Mouse (Mus musculus): Measurements from ENCODE around the gene Ercc6. TPM values are rescaled to one million over a fixed set of nuclear protein-coding genes. Genes with fewer than 3 reads are reported as not detected.

The Ercc6 gene
- polyA plus RNA-seq, 1 experiment = 2.0 TPM

DNA sequence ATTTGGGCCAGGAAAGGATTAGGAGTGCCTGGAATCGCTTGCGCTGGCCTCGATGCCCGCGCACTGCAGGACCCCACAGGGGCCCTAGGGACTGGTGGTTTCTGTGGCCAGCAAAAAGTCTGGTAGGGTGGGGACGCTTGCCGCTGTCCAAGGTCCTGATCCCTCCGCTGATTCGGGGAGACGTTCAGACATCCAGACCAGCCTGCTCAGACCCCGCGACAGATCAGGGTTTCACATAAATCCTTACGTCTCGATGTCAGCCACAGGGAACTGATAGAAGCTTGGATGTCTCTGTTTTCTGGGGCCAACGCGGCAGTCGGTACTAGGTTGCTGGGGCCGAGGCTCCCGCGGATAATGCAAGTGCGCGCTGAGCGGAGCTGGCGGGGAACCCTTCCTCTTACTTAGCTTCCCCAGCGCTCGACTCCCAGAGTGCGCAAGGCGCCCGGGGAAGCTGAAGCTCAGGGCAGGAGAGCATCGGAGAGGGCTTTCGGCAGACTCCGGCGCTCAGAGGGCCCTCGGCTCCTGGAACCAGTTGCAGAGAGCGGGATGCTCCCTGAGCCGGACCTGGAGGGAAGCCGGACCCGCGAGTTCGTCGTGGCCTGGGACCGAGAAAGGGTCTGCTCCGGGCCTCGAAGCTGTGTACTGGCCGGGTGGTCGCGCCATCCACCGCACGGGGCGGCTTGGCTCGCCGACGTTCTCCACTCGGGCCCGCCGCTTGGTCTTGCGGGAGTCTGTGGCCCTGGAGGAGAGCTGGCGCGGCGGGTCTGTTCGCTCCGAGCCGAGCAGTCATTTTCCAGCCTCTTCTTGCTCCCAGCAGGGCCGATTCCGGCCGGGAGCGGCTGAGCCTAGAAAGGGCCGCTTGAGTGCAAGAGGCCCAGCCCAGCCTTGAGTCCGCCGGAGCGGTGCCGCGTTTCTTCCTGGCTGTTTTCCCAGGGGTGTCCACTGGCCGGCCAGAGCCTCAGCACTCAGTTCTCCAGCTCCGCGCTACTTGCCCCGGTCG lies 84.2 kb downstream of the Ercc6 start:
- H3K27ac ChIP-seq (ENCODE audit: insufficient read depth, low read depth, low read length) = no peak overlapping the region
- peaks cover 42% of the 10 kb centered on the region for H3K27me3 ChIP-seq (ENCODE audit: control insufficient read depth, insufficient read depth, low read length)
- H3K4me3 ChIP-seq (ENCODE audit: low read depth, low read length) = 0 out of 2 replicates have a peak overlapping the region, but pooled peaks have one; percentile 2
- 0 out of 2 replicates have a peak, but pooled peaks have one; percentile 13 for TF ChIP-seq POLR2A (IDR thresholded peaks at IDR 0.05; ENCODE audit: low read depth, low read length)
- no peak for TF ChIP-seq CTCF (IDR thresholded peaks at IDR 0.05; ENCODE audit: extremely low read depth, insufficient read length, insufficient replicate concordance, low read depth, low read length)
- peaks cover 3% of the 10 kb centered on the region; the same call in 1 of the 2 replicates for H3K4me1 ChIP-seq (ENCODE audit: control insufficient read depth, insufficient read depth, insufficient read length, low read length)
- H3K36me3 ChIP-seq (ENCODE audit: control insufficient read depth, insufficient read depth, low read length) = no peaks in the 10 kb centered on the region
- 3% methylated on average over 78 of the region's 78 CpGs for WGBS

DNA sequence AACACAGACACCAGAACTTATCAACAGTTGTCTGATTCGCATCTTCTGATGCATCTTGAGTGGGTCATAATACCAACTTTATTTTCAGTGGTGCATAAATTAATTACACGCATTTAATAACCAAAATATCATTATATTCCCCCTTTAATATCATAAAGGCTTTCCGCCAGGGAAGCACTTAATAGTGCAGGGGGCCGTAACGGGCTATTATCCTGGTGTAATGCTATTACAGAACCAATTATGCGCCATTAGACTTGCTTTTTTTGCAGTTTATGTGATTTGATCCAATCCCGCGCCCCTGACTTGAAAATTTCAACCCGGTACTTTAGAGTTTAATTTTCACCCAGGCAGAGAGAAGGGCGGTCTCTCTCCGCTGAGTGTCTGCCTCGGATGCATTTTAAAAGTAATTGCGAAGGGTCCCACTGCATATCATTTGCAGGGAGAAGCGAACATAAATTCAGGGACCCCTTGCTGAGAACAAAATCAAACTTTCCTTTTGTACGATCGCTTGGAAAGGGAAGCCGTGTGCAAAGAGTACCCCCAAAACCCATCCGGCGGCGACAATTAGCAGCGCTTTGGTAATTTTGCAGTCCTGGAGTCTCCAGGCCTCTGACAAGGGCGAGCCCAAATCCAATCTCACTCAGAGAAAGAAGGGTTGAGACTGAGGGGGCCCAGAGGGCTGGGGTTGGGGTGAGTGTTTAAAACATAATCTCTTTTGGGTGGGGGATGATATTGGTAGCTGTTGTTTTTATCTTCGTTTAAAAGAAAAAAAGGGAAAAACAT lies 85.3 kb downstream of the Ercc6 start:
- H3K36me3 ChIP-seq (ENCODE audit: control insufficient read depth, insufficient read depth, low read length) = no peaks in the 10 kb centered on the region
- 14% methylated on average over 23 of the region's 23 CpGs for WGBS

DNA sequence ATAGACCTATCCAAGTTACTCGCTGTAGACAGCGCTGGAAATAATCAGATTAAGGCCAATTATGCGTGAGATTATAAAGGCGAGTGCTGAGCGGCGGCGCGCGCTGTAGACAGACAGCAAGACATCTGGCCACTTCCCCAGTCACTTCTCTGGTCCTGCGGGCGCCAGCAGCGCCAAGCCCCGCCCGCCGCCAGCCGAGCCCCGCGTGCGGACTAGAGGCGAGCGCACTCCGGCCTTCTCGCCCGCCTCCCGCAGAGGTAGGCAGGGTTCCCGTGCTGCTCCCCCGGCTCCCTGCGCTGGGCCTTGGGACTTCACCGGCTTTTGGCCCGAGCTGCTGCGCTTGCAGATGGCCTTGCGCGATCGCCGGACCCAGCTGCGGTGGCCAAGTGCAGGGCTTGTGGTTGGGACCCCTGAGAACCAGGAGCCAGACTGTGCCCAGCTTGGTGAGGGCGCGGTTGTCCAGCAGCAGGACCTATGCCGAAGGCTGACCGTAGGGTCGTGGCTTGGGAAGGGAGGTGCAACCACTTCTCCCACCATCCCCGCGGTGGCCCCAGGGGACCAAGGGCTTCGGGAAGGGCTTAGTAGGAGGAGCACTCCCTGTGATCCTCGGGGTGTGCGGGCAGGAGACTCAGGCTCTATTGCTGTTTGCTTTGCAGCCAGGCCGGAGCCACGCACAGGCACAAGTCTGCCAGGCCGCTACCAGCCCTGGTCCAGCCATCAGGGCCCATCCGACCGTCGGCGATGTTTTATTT lies 86.1 kb downstream of the Ercc6 start, which contains the start of gene Prrxl1:
Prrxl1 (plus strand) TSS at position 118 of the 752 bp plus-strand sequence.
- Histone ChIP-seq H3K4me1 (ENCODE audit: control insufficient read depth, insufficient read depth, insufficient read length, low read length) (peaks cover 3% of the 10 kb centered on the region; the same call in 1 of the 2 replicates), H3K36me3 (ENCODE audit: control insufficient read depth, insufficient read depth, low read length) (no peaks in the 10 kb centered on the region), H3K27ac (ENCODE audit: insufficient read depth, low read depth, low read length) (no peak within 1 kb of the TSS), H3K4me3 (ENCODE audit: low read depth, low read length) (no peak within 1 kb of the TSS), H3K27me3 (ENCODE audit: control insufficient read depth, insufficient read depth, low read length) (peaks cover 42% of the 10 kb centered on the region)
- TF ChIP-seq POLR2A (IDR thresholded peaks at IDR 0.05; ENCODE audit: low read depth, low read length) (no peak), CTCF (IDR thresholded peaks at IDR 0.05; ENCODE audit: extremely low read depth, insufficient read length, insufficient replicate concordance, low read depth, low read length) (no peak)
- WGBS = 2% methylated on average over 53 of the region's 53 CpGs

More for the DNA sequence above, 85.3 kb downstream of the Ercc6 start:
- Histone ChIP-seq H3K27me3 (ENCODE audit: control insufficient read depth, insufficient read depth, low read length) (peaks cover 42% of the 10 kb centered on the region), H3K27ac (ENCODE audit: insufficient read depth, low read depth, low read length) (no peak overlapping the region), H3K4me1 (ENCODE audit: control insufficient read depth, insufficient read depth, insufficient read length, low read length) (peaks cover 3% of the 10 kb centered on the region; the same call in 1 of the 2 replicates), H3K4me3 (ENCODE audit: low read depth, low read length) (no peak overlapping the region)
- TF ChIP-seq CTCF (IDR thresholded peaks at IDR 0.05; ENCODE audit: extremely low read depth, insufficient read length, insufficient replicate concordance, low read depth, low read length) (no peak), POLR2A (IDR thresholded peaks at IDR 0.05; ENCODE audit: low read depth, low read length) (no peak)

DNA sequence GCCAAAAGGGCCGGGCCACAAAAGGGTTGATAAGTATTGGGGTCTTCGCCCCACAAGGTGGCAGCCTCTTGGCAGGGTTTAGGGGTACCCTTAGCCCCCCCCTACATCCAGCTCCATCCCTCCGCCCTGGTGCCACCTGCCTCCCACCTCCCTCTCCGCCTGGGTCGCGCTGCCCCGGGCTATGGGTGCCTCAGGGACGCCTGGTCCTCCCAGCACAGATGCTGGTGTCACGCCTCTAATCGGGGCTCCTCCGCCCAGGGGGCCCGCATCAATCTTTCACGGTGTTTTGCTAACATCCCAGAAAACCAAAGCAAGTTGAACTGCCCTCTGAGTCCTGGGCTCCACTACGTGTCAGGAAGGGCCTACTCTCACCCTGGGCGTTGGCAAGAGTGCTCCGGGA lies 86.8 kb downstream of the Ercc6 start:
- Histone ChIP-seq H3K27ac (ENCODE audit: insufficient read depth, low read depth, low read length) (no peak overlapping the region), H3K4me3 (ENCODE audit: low read depth, low read length) (no peak overlapping the region), H3K36me3 (ENCODE audit: control insufficient read depth, insufficient read depth, low read length) (no peaks in the 10 kb centered on the region), H3K4me1 (ENCODE audit: control insufficient read depth, insufficient read depth, insufficient read length, low read length) (peaks cover 3% of the 10 kb centered on the region; the same call in 1 of the 2 replicates), H3K27me3 (ENCODE audit: control insufficient read depth, insufficient read depth, low read length) (peaks cover 42% of the 10 kb centered on the region)
- 8% methylated on average over 16 of the region's 16 CpGs for WGBS
- TF ChIP-seq CTCF (IDR thresholded peaks at IDR 0.05; ENCODE audit: extremely low read depth, insufficient read length, insufficient replicate concordance, low read depth, low read length) = no peak
- no peak for TF ChIP-seq POLR2A (IDR thresholded peaks at IDR 0.05; ENCODE audit: low read depth, low read length)

DNA sequence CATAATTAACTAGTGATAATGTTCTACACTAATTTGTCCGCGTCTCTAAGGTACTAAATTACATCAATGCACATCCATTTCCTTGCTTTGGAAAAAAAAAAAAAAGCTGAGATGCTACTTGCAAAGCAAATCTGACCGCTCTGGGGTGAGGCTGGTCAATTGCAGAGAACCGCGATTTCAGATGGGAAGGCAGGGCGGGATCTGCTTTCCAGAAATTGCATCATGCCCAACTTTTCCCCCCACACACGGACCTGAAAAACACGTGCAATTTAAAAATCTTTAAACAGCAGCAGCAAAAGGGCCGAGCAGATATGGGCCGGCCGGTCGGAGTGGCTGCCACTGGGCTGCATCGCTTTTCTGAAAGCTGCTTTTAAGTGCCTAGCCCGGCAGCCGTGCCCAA lies 92.2 kb downstream of the Ercc6 start:
- no peak for TF ChIP-seq POLR2A (IDR thresholded peaks at IDR 0.05; ENCODE audit: low read depth, low read length)
- no peak for TF ChIP-seq CTCF (IDR thresholded peaks at IDR 0.05; ENCODE audit: extremely low read depth, insufficient read length, insufficient replicate concordance, low read depth, low read length)
- Histone ChIP-seq H3K4me1 (ENCODE audit: control insufficient read depth, insufficient read depth, insufficient read length, low read length) (no peaks in the 10 kb centered on the region), H3K4me3 (ENCODE audit: low read depth, low read length) (no peak overlapping the region), H3K36me3 (ENCODE audit: control insufficient read depth, insufficient read depth, low read length) (no peaks in the 10 kb centered on the region), H3K27ac (ENCODE audit: insufficient read depth, low read depth, low read length) (no peak overlapping the region), H3K27me3 (ENCODE audit: control insufficient read depth, insufficient read depth, low read length) (peaks cover 5% of the 10 kb centered on the region)
- 51% methylated on average over 15 of the region's 15 CpGs for WGBS

DNA sequence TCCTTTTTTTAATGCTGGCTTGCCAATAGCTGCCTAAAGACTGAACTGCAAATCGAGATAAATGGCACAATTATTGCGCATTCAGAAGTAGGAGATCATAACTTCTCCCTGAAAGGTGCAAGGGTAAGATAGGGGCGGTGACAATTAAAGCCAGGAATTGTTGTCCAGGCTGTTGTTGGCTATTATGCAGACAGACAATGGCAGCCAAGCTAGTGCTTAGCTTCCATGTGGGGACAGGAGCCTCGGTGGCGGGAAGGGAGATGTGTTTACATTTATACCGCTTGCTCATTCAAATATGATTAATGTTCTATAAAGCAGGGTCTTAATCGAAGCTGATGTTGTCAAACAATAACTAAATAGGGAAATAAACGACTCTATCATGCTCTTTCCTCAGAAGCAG lies 93.0 kb downstream of the Ercc6 start:
- TF ChIP-seq POLR2A (IDR thresholded peaks at IDR 0.05; ENCODE audit: low read depth, low read length) (no peak), CTCF (IDR thresholded peaks at IDR 0.05; ENCODE audit: extremely low read depth, insufficient read length, insufficient replicate concordance, low read depth, low read length) (no peak)
- Histone ChIP-seq H3K36me3 (ENCODE audit: control insufficient read depth, insufficient read depth, low read length) (no peaks in the 10 kb centered on the region), H3K4me3 (ENCODE audit: low read depth, low read length) (no peak overlapping the region), H3K4me1 (ENCODE audit: control insufficient read depth, insufficient read depth, insufficient read length, low read length) (no peaks in the 10 kb centered on the region), H3K27ac (ENCODE audit: insufficient read depth, low read depth, low read length) (no peak overlapping the region), H3K27me3 (ENCODE audit: control insufficient read depth, insufficient read depth, low read length) (peaks cover under 1% of the 10 kb centered on the region; the same call in 1 of the 2 replicates)
- 48% methylated on average over 8 of the region's 8 CpGs for WGBS
